Comparison of ENCODE assay signal across 22 mouse cellular contexts in genomic region chr6:64148613-64149012, GRCm38 (mm10).
"Had no signal": no experiment of that assay in that cellular context is flagged by ENCODE, and none has a peak within 500 bp of the region (broad histone marks: within the 10 kb centered on the region; RNA-seq: fewer than 3 reads in every experiment).

No protein-coding gene starts in this region.

- H3K4me3 ChIP-seq: gastrocnemius, adult 2 months; heart, embryonic 10.5 days; heart, embryonic 12.5 days; hindbrain, embryonic 10.5 days; hindbrain, embryonic 13.5 days; hindbrain, embryonic 15.5 days; intestine, embryonic 15.5 days; layer of hippocampus, adult 2 months; left cerebral cortex, adult 2 months; limb, embryonic 15.5 days had no signal

- H3K27ac ChIP-seq: gastrocnemius, adult 2 months; heart, embryonic 10.5 days; hindbrain, embryonic 10.5 days; hindbrain, embryonic 13.5 days; hindbrain, embryonic 15.5 days; intestine, embryonic 15.5 days; layer of hippocampus, adult 2 months; left cerebral cortex, adult 2 months; limb, embryonic 15.5 days had no signal

- ATAC-seq: inflammation-experienced regulatory T-cells, adult 6 months; intestine, embryonic 15.5 days; intestine, postnatal 0 days had no signal

- DNase-seq: gastrocnemius, adult 2 months; gastrocnemius, postnatal 10 days; gastrocnemius, postnatal 25 days; heart, adult 18-20 months; heart, postnatal 10 days; heart, postnatal 4 days; kidney, adult 18-20 months; kidney, adult 8-10 months; kidney, postnatal 10 days; kidney, postnatal 25 days; kidney, postnatal 4 days had no signal

- H3K9ac ChIP-seq: heart, embryonic 12.5 days; hindbrain, embryonic 13.5 days; hindbrain, embryonic 15.5 days; intestine, embryonic 15.5 days; limb, embryonic 15.5 days had no signal

- H3K9me3 ChIP-seq: heart, embryonic 10.5 days; heart, embryonic 12.5 days; hindbrain, embryonic 10.5 days; hindbrain, embryonic 13.5 days; hindbrain, embryonic 15.5 days; intestine, embryonic 15.5 days; limb, embryonic 15.5 days had no signal

- H3K4me2 ChIP-seq: heart, embryonic 12.5 days; hindbrain, embryonic 13.5 days; hindbrain, embryonic 15.5 days; intestine, embryonic 15.5 days; limb, embryonic 15.5 days had no signal

- H3K27me3 ChIP-seq: heart, embryonic 12.5 days; hindbrain, embryonic 13.5 days; hindbrain, embryonic 15.5 days; intestine, embryonic 15.5 days; limb, embryonic 15.5 days had no signal

- H3K4me1 ChIP-seq: heart, embryonic 10.5 days; heart, embryonic 12.5 days; hindbrain, embryonic 10.5 days; hindbrain, embryonic 13.5 days; intestine, embryonic 15.5 days; limb, embryonic 15.5 days had no signal

- H3K36me3 ChIP-seq: heart, embryonic 10.5 days; heart, embryonic 12.5 days; hindbrain, embryonic 10.5 days; hindbrain, embryonic 13.5 days; hindbrain, embryonic 15.5 days; intestine, embryonic 15.5 days; limb, embryonic 15.5 days had no signal
